Mouse (Mus musculus): ENCODE measurements at regions not wholly inside any gene's neighbourhood (a gene's known extent, or its start where the extent isn't known, plus 50 kb on each side); places are given as distances from the start of the nearest gene placed in this dataset.
A peak's percentile ranks its signal among the peaks of the same experiment; 100 is the strongest.

- no peaks in the 10 kb centered on the region for H3K36me3 ChIP-seq (ENCODE audit: control insufficient read depth, insufficient read depth)
- no peak overlapping the region for H3K4me2 ChIP-seq (ENCODE audit: low read depth)
- TF ChIP-seq MAX (IDR thresholded peaks at IDR 0.05; ENCODE audit: low read depth) (no peak), USF1 (IDR thresholded peaks at IDR 0.05; ENCODE audit: low read depth) (no peak), SRF (IDR thresholded peaks at IDR 0.05; ENCODE audit: control insufficient read depth, insufficient read length, low read depth) (no peak), TCF12 (IDR thresholded peaks at IDR 0.05; ENCODE audit: insufficient read depth, poor library complexity, severe bottlenecking) (no peak), MYOG (IDR thresholded peaks at IDR 0.05; ENCODE audit: control insufficient read depth in 1 of 3, insufficient read depth in 1 of 3, insufficient read length in 2 of 3, low read depth in 2 of 3) (no peak), POLR2A (IDR thresholded peaks at IDR 0.05; ENCODE audit: insufficient read length, low read depth) (no peak), E2F4 (IDR thresholded peaks at IDR 0.05; ENCODE audit: insufficient read depth) (no peak), TCF3 (IDR thresholded peaks at IDR 0.05; ENCODE audit: insufficient read length, low read depth) (no peak), POLR2AphosphoS2 (IDR thresholded peaks at IDR 0.05; ENCODE audit: insufficient read length, low read depth) (no peak), REST (IDR thresholded peaks at IDR 0.05; ENCODE audit: insufficient read depth, insufficient read length) (no peak), MYOD1 (IDR thresholded peaks at IDR 0.05; ENCODE audit: control insufficient read depth in 1 of 3, insufficient read length in 2 of 3, low read depth in 2 of 3) (no peak), CEBPB (IDR thresholded peaks at IDR 0.05; ENCODE audit: insufficient read depth, poor library complexity, severe bottlenecking) (no peak)
- no peaks in the 10 kb centered on the region for H3K27me3 ChIP-seq (ENCODE audit: control insufficient read depth, insufficient read depth, insufficient read length)
- H3ac ChIP-seq (ENCODE audit: control insufficient read depth, insufficient read length) = no peak overlapping the region
- no peaks in the 10 kb centered on the region for H3K79me2 ChIP-seq (ENCODE audit: control insufficient read depth, insufficient read depth)
- H3K4me3 ChIP-seq = no peak overlapping the region
Observed at GRCm38 (mm10) chr4:135058895-135059294, 61.6 kb upstream of the Runx3 start.

GRCm38 (mm10) chr4:135061030-135061743 lies 59.3 kb upstream of the Runx3 start:
- Histone ChIP-seq H3ac (ENCODE audit: control insufficient read depth, insufficient read length) (no peak overlapping the region), H3K4me2 (ENCODE audit: low read depth) (no peak overlapping the region), H3K27me3 (ENCODE audit: control insufficient read depth, insufficient read depth, insufficient read length) (no peaks in the 10 kb centered on the region), H3K36me3 (ENCODE audit: control insufficient read depth, insufficient read depth) (no peaks in the 10 kb centered on the region), H3K79me2 (ENCODE audit: control insufficient read depth, insufficient read depth) (no peaks in the 10 kb centered on the region), H3K4me3 (no peak overlapping the region)
- TF ChIP-seq E2F4 (IDR thresholded peaks at IDR 0.05; ENCODE audit: insufficient read depth) (no peak), USF1 (IDR thresholded peaks at IDR 0.05; ENCODE audit: low read depth) (peak; percentile 34)

GRCm38 (mm10) chr4:135066766-135067479 lies 53.5 kb upstream of the Runx3 start:
- Histone ChIP-seq H3K4me3 (no peak overlapping the region), H3K4me2 (ENCODE audit: low read depth) (peak overlapping the region; percentile 67)
- peak in 1 of 3 experiments; percentile 4 for TF ChIP-seq MYOG (IDR thresholded peaks at IDR 0.05; ENCODE audit: control insufficient read depth in 1 of 3, insufficient read depth in 1 of 3, insufficient read length in 2 of 3, low read depth in 2 of 3)
- no peak for TF ChIP-seq TCF12 (IDR thresholded peaks at IDR 0.05; ENCODE audit: insufficient read depth, poor library complexity, severe bottlenecking)
- TF ChIP-seq MYOD1 (IDR thresholded peaks at IDR 0.05; ENCODE audit: control insufficient read depth in 1 of 3, insufficient read length in 2 of 3, low read depth in 2 of 3) = peak in 1 of 3 experiments; percentile 20
- TF ChIP-seq E2F4 (IDR thresholded peaks at IDR 0.05; ENCODE audit: insufficient read depth) = peak; percentile 51

GRCm38 (mm10) chr4:135067805-135068204 lies 52.6 kb upstream of the Runx3 start:
- no peak for TF ChIP-seq TCF3 (IDR thresholded peaks at IDR 0.05; ENCODE audit: insufficient read length, low read depth)
- no peak for TF ChIP-seq CEBPB (IDR thresholded peaks at IDR 0.05; ENCODE audit: insufficient read depth, poor library complexity, severe bottlenecking)
- H3K4me2 ChIP-seq (ENCODE audit: low read depth) = no peak overlapping the region
- no peaks in the 10 kb centered on the region for H3K36me3 ChIP-seq (ENCODE audit: control insufficient read depth, insufficient read depth)
- H3ac ChIP-seq (ENCODE audit: control insufficient read depth, insufficient read length) = no peak overlapping the region
- H3K79me2 ChIP-seq (ENCODE audit: control insufficient read depth, insufficient read depth) = no peaks in the 10 kb centered on the region
- no peaks in the 10 kb centered on the region for H3K27me3 ChIP-seq (ENCODE audit: control insufficient read depth, insufficient read depth, insufficient read length)
- no peak overlapping the region for H3K4me3 ChIP-seq

More at GRCm38 (mm10) chr4:135066766-135067479, 53.5 kb upstream of the Runx3 start:
- Histone ChIP-seq H3K36me3 (ENCODE audit: control insufficient read depth, insufficient read depth) (no peaks in the 10 kb centered on the region), H3ac (ENCODE audit: control insufficient read depth, insufficient read length) (no peak overlapping the region), H3K27me3 (ENCODE audit: control insufficient read depth, insufficient read depth, insufficient read length) (no peaks in the 10 kb centered on the region), H3K79me2 (ENCODE audit: control insufficient read depth, insufficient read depth) (no peaks in the 10 kb centered on the region)

- H3K4me2 ChIP-seq (ENCODE audit: low read depth) = peak overlapping the region; percentile 44
- peak in 1 of 3 experiments; percentile 1 for TF ChIP-seq MYOD1 (IDR thresholded peaks at IDR 0.05; ENCODE audit: control insufficient read depth in 1 of 3, insufficient read length in 2 of 3, low read depth in 2 of 3)
- no peak for TF ChIP-seq TCF3 (IDR thresholded peaks at IDR 0.05; ENCODE audit: insufficient read length, low read depth)
- TF ChIP-seq MYOG (IDR thresholded peaks at IDR 0.05; ENCODE audit: control insufficient read depth in 1 of 3, insufficient read depth in 1 of 3, insufficient read length in 2 of 3, low read depth in 2 of 3) = no peak
Observed at GRCm38 (mm10) chr4:135069818-135070217, 50.6 kb upstream of the Runx3 start.

More at GRCm38 (mm10) chr4:135069818-135070217, 50.6 kb upstream of the Runx3 start:
- Histone ChIP-seq H3K79me2 (ENCODE audit: control insufficient read depth, insufficient read depth) (no peaks in the 10 kb centered on the region), H3K27me3 (ENCODE audit: control insufficient read depth, insufficient read depth, insufficient read length) (no peaks in the 10 kb centered on the region), H3K36me3 (ENCODE audit: control insufficient read depth, insufficient read depth) (no peaks in the 10 kb centered on the region), H3ac (ENCODE audit: control insufficient read depth, insufficient read length) (no peak overlapping the region), H3K4me3 (no peak overlapping the region)

All from myocyte (in vitro differentiated cells).